Mouse (Mus musculus): ENCODE results near the gene CN725425.

GRCm38 (mm10) chr15:91190519-91191207 lies 8.6 kb upstream of the CN725425 start:
- TF ChIP-seq CTCF (IDR thresholded peaks at IDR 0.05; ENCODE audit: low read depth) (no peak), EP300 (IDR thresholded peaks at IDR 0.05; ENCODE audit: low read depth) (no peak)

All from liver, postnatal 0 days (tissue).